Mouse (Mus musculus): ENCODE data around the gene Atp1a3.

- TF ChIP-seq CTCF (conservative IDR thresholded peaks at IDR 0.05; ENCODE audit: low read length) (no peak), NANOG (IDR thresholded peaks at IDR 0.05; ENCODE audit: borderline replicate concordance, low read length) (no peak)
Observed at GRCm38 (mm10) chr7:25026452-25026851, 20.7 kb upstream of the Atp1a3 start.
